Mouse (Mus musculus) MEL (cell line): Measurements from ENCODE around the gene Hoxa3.

Experiments
- CHD1 ChIP-seq: IDR thresholded peaks from 2 replicates; pipeline ENCODE4 v1.6.1; 2012; ENCODE audit warnings: low read depth, mild to moderate bottlenecking, inconsistent platforms, low read length, improper control_type of control experiment
- CTCF ChIP-seq, 3 experiments: IDR thresholded peaks in 2 of 3; conservative IDR thresholded peaks in 1 of 3; 2 replicates each; pipeline ENCODE4 v1.5.1; 2011 to 2012; ENCODE audit warnings: low read length in 3 of 3, low read depth in 2 of 3, mild to moderate bottlenecking in 2 of 3, improper control_type of control experiment in 1 of 3, inconsistent platforms in 1 of 3, mixed read lengths in 1 of 3, moderate library complexity in 1 of 3; ENCODE audit not compliant: control insufficient read depth in 1 of 3, insufficient read depth in 1 of 3, poor library complexity in 1 of 3, severe bottlenecking in 1 of 3
- GATA1 ChIP-seq: IDR thresholded peaks from 2 replicates; pipeline ENCODE4 v1.6.1; 2011; ENCODE audit warnings: low read depth, low read length, improper control_type of control experiment
- MAZ ChIP-seq: IDR thresholded peaks from 2 replicates; pipeline ENCODE4 v1.6.1; 2012; ENCODE audit warnings: low read depth, mild to moderate bottlenecking, inconsistent platforms, low read length, improper control_type of control experiment
- TAL1 ChIP-seq: IDR thresholded peaks from 2 replicates; pipeline ENCODE4 v1.6.1; 2012; ENCODE audit warnings: mild to moderate bottlenecking, inconsistent platforms, low read length, moderate library complexity, mixed read lengths
- TBP ChIP-seq: IDR thresholded peaks from 2 replicates; pipeline ENCODE4 v1.8.0; 2011; ENCODE audit warnings: low read depth, low read length, improper control_type of control experiment
- TCF12 ChIP-seq: IDR thresholded peaks from 2 replicates; pipeline ENCODE4 v1.6.1; 2014; ENCODE audit warnings: low read depth, mild to moderate bottlenecking, inconsistent platforms, low read length, improper control_type of control experiment, moderate library complexity
- USF1 ChIP-seq: IDR thresholded peaks from 2 replicates; pipeline ENCODE4 v1.6.1; 2014; ENCODE audit warnings: low read depth, mild to moderate bottlenecking, inconsistent platforms, low read length, improper control_type of control experiment, moderate library complexity

DNA sequence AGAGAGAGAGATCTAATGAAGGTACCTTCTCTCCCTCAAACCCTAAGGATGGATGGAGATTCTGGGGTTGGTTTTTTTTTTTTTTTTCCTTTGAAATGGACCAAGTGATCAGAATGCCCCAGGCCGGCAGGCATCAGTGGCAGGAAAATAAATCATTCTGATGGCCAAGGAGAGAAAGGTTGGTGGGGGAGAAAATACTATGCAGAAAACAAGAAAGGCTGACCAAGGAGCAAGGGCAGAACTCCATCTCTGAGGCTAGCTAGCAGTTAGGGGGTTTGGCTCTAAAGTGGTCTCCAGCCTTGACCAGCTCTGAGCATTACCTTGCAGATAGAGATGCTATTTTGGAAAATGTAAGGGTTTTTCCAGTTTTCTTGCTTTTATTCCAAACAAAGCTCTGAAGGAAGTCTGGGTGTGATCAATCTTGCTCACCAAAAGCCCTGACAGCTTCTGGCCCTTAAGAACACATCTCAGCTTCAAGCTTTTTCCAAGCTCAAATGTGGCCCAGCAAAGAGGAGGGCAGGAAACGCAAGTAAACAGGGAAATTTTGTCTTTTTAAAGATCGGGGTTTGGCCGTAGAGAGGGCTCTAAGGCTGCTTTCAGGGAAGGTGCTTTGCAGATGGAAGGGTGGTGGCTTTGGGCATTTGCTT lies 46.6 kb downstream of the Hoxa3 start:
- TF ChIP-seq CHD1 (no peak), GATA1 (no peak), CTCF (IDR thresholded peaks at IDR 0.05 in 2 of 3, conservative IDR thresholded peaks at IDR 0.05 in 1 of 3; ENCODE audit: control insufficient read depth in 1 of 3, insufficient read depth in 1 of 3, low read depth in 2 of 3, low read length in 3 of 3, poor library complexity in 1 of 3, severe bottlenecking in 1 of 3) (no peak), MAZ (no peak), TBP (no peak), USF1 (no peak), TCF12 (no peak), TAL1 (no peak)
